Mouse (Mus musculus) heart, postnatal 4 days (tissue): ENCODE measurements around the gene Fhit. TPM values are rescaled to one million over a fixed set of nuclear protein-coding genes. Genes with fewer than 3 reads are reported as not detected.

Experiments used
- DNase-seq: peaks from one replicate; pipeline ENCODE4 v3.0.0; 2021
- total RNA-seq, 2 experiments: library from RNA; stranded (reverse); gene quantifications; 2 replicates each; pipeline ENCODE4 v1.2.3; 2021

Gene Fhit
- total RNA-seq, 2 experiments from 2014 or later = 3.2 to 3.8 TPM

- DNase-seq = no peak
These were observed 1490.1 kb downstream of the Fhit start for GRCm38 (mm10) chr14:9671776-9672175.

GRCm38 (mm10) chr14:9669766-9670165 is 1492.1 kb downstream of the Fhit start:
- no peak for DNase-seq

GRCm38 (mm10) chr14:9658445-9658844 is 1503.4 kb downstream of the Fhit start:
- no peak for DNase-seq

- no peak for DNase-seq
These were observed 1510.4 kb downstream of the Fhit start for GRCm38 (mm10) chr14:9651417-9651816.

- no peak for DNase-seq
These were observed 1513.4 kb downstream of the Fhit start for GRCm38 (mm10) chr14:9648416-9648815.

GRCm38 (mm10) chr14:9646233-9646632 is 1515.6 kb downstream of the Fhit start:
- no peak for DNase-seq

GRCm38 (mm10) chr14:9644216-9645166 is 1517.3 kb downstream of the Fhit start:
- no peak for DNase-seq

GRCm38 (mm10) chr14:9643700-9644099 is 1518.1 kb downstream of the Fhit start:
- DNase-seq = no peak

GRCm38 (mm10) chr14:9642628-9643027 is 1519.2 kb downstream of the Fhit start:
- DNase-seq = no peak

- DNase-seq = no peak
These were observed 1519.8 kb downstream of the Fhit start for GRCm38 (mm10) chr14:9642068-9642467.

GRCm38 (mm10) chr14:9634247-9634991 is 1527.4 kb downstream of the Fhit start:
- DNase-seq = no peak

GRCm38 (mm10) chr14:9632537-9632936 is 1529.3 kb downstream of the Fhit start:
- no peak for DNase-seq

GRCm38 (mm10) chr14:9623219-9624043 is 1538.4 kb downstream of the Fhit start:
- no peak for DNase-seq

- DNase-seq = no peak
These were observed 1540.8 kb downstream of the Fhit start for GRCm38 (mm10) chr14:9620902-9621540.

- no peak for DNase-seq
These were observed 1542.0 kb downstream of the Fhit start for GRCm38 (mm10) chr14:9619840-9620239.

GRCm38 (mm10) chr14:9613126-9613525 is 1548.7 kb downstream of the Fhit start:
- DNase-seq = no peak

- DNase-seq = no peak
These were observed 1552.7 kb downstream of the Fhit start for GRCm38 (mm10) chr14:9609120-9609519.

GRCm38 (mm10) chr14:9606584-9607377 is 1555.1 kb downstream of the Fhit start:
- DNase-seq = no peak

- no peak for DNase-seq
These were observed 1561.6 kb downstream of the Fhit start for GRCm38 (mm10) chr14:9600271-9600670.

- DNase-seq = no peak
These were observed 1564.3 kb downstream of the Fhit start for GRCm38 (mm10) chr14:9597460-9597977.

- DNase-seq = no peak
These were observed 1572.7 kb downstream of the Fhit start for GRCm38 (mm10) chr14:9589121-9589520.
